ENCODE assay signal across 8 mouse cellular contexts in the genomic region with DNA sequence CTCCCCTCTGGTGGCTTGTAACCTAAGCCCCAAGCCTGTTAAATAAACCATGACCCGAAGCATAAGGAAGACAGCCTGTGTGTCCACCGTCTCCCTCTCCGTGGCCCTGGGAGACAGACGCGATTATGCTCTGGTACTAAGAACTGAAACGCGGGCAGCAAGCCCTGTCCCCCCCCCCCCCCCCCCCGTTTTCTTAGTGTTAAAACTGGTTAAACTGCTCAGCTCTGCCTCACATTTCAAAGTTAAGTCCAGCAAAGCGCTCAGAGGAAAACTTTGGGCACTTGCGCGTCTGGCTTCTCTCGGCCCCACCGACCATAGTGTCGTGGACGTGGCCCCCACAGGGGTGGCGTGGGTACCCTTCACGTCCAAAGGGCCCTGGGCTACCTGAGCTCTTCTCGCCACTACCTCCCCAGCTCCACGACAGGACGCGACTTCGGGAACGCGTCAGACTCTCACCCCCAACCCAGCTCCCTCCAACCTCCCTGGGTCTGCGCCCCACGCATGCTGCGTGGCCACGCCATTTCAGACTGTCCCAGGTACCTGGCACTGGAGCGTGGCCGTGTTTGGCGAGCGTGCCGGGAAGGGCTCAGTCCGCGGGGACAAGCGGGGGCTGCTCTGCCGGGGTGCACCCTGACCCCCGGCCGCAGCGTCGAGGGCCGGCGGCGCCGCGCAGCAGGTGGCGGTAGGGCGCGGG. TPM values are rescaled to one million over a fixed set of nuclear protein-coding genes. Genes with fewer than 3 reads are reported as not detected.
A peak's percentile ranks its signal among the peaks of the same experiment; 100 is the strongest.
DNase-seq lines count a peak whose midpoint lies in the region; ATAC-seq lines count a peak whose summit lies in the region.

No protein-coding gene starts in this region.

- peak overlapping the region; percentile 56 for H3K4me3 ChIP-seq in intestine, embryonic 14.5 days (ENCODE audit: low read depth, low read length)

- H3K27ac ChIP-seq in intestine, embryonic 14.5 days (ENCODE audit: low read depth), result no peak overlapping the region

- H3K4me2 ChIP-seq in intestine, embryonic 14.5 days (ENCODE audit: low read length), result peak overlapping the region; percentile 82

- DNase-seq in heart, adult 11 months, result peak; percentile 83
- DNase-seq in heart, adult 9 months (ENCODE audit: low spot score in 2 of 2), result no peak
- DNase-seq in thymus, postnatal 4 days, result peak; percentile 36
- DNase-seq in thymus, postnatal 25 days, result no peak
- peak; percentile 67 for DNase-seq in intestine, embryonic 14.5 days (ENCODE audit: low spot score)
- DNase-seq in neural tube, embryonic 10.5 days (ENCODE audit: extremely low spot score, low spot score), result peak; percentile 26
- DNase-seq in right cerebral cortex, postnatal 36 days (ENCODE audit: low spot score in 2 of 2), result no peak
- DNase-seq in left cerebral cortex, postnatal 10 days (ENCODE audit: extremely low spot score in 1 of 2, low spot score in 2 of 2), result no peak

- no peaks in the 10 kb centered on the region for H3K9me3 ChIP-seq in intestine, embryonic 14.5 days (ENCODE audit: control insufficient read depth, low read length)

- ATAC-seq in intestine, embryonic 14.5 days (replicated peaks; ENCODE audit: low FRiP score, low TSS enrichment, low read depth), result no peak; the same call in 1 of the 2 replicates

- no peaks in the 10 kb centered on the region for H3K36me3 ChIP-seq in intestine, embryonic 14.5 days (ENCODE audit: control insufficient read depth, insufficient read depth, low read length)

- peaks cover 15% of the 10 kb centered on the region for H3K27me3 ChIP-seq in intestine, embryonic 14.5 days (replicated peaks; ENCODE audit: control insufficient read depth, insufficient read depth, low read length)

- WGBS in intestine, embryonic 14.5 days, result 3% methylated on average over 49 of the region's 49 CpGs

- peak overlapping the region; percentile 52 for H3K9ac ChIP-seq in intestine, embryonic 14.5 days (ENCODE audit: low read length)

- intact Hi-C loops in left cerebral cortex, postnatal 10 days (cut with DNase I), result loop anchor here (5.0 kb wide), 1 partner anchor 42 kb away; no protein-coding TSS in a partner anchor

- no peaks in the 10 kb centered on the region for H3K4me1 ChIP-seq in intestine, embryonic 14.5 days (replicated peaks; ENCODE audit: control insufficient read depth, insufficient read depth, low read length)

RNA-seq across cellular contexts. Expression of a gene that starts 0.7 kb away (rescaled TPM):
- polyA plus RNA-seq in intestine, embryonic 14.5 days (2014; fragmentation: Nextera tagmentation; extraction: Ambion mirVana), result 11.8 and 12.6 TPM in 2 replicates
- total RNA-seq in left cerebral cortex, postnatal 10 days (2021), result 100 to 1,000 TPM; 106 to 122 TPM

Comparison
In these comparisons a context has a peak if more than half of its experiments do, and no peak if none do; other contexts are left out.
1. DNase-seq: peak in heart, adult 11 months (single experiment), thymus, postnatal 4 days (single experiment), intestine, embryonic 14.5 days (single experiment) and neural tube, embryonic 10.5 days (single experiment); none in heart, adult 9 months (0 of 2), thymus, postnatal 25 days (single experiment), right cerebral cortex, postnatal 36 days (0 of 2) and left cerebral cortex, postnatal 10 days (0 of 2).